Mouse (Mus musculus) embryonic fibroblast, embryonic 13.5 days (primary cell): ENCODE measurements at regions not wholly inside any gene's neighbourhood (a gene's known extent, or its start where the extent isn't known, plus 50 kb on each side); places are given as distances from the start of the nearest gene placed in this dataset.
"Not testable (repeated sequence)": the region's sequence is repeated elsewhere in the genome, so short reads cannot be mapped to it uniquely, and the experiment has no call there.

ENCODE experiments used
- H3K27ac ChIP-seq: 2 replicates; pipeline ENCODE4 v1.5.1; 2012; ENCODE audit warnings: low read length, control low read depth, inconsistent platforms; ENCODE audit not compliant: insufficient read depth
- H3K4me1 ChIP-seq: 2 replicates; pipeline ENCODE4 v1.6.1; 2011; ENCODE audit warnings: low read length; ENCODE audit not compliant: control insufficient read depth, insufficient read depth
- H3K4me3 ChIP-seq: 2 replicates; pipeline ENCODE4 v1.5.1; 2011; ENCODE audit warnings: mild to moderate bottlenecking, control low read depth, low read length; ENCODE audit not compliant: insufficient read depth
- CTCF ChIP-seq: IDR thresholded peaks from 2 replicates; pipeline ENCODE4 v1.5.1; 2011; ENCODE audit warnings: mild to moderate bottlenecking, control low read depth, low read length, moderate library complexity, borderline replicate concordance; ENCODE audit not compliant: insufficient read depth
- POLR2A ChIP-seq: IDR thresholded peaks from 2 replicates; pipeline ENCODE4 v1.6.1; 2011; ENCODE audit warnings: low read depth, mild to moderate bottlenecking, control low read depth, low read length, moderate library complexity

- Histone ChIP-seq H3K4me1 (no peaks in the 10 kb centered on the region), H3K27ac (no peak overlapping the region), H3K4me3 (no peak overlapping the region)
- TF ChIP-seq CTCF: no peak
- TF ChIP-seq POLR2A: no peak
These were observed 191.8 kb upstream of the Fmr1 start for GRCm38 (mm10) chrX:68486585-68486984.

DNA sequence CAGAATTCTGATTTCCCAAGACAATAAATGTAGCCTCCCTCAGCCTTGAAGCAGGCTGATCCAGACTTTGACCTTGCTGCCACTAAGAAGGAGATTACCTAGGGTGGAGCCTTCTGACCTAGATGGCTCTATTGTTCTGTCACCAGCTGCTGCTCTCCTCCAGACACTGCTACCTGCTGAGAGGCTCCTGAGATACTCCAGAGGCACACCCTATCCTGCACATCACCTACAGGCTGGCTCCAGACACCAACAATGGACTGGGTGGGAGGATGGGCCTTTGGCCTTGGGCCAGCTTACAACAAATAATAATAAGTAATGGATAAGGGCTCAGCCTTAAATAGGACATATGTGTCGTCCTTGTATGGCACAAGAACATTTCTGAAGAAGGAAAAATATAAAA, 186.3 kb upstream of the Fmr1 start:
- H3K4me1 ChIP-seq, H3K4me3 ChIP-seq, H3K27ac ChIP-seq: not testable (repeated sequence)

GRCm38 (mm10) chrX:68494398-68495143, 183.8 kb upstream of the Fmr1 start:
- Histone ChIP-seq H3K27ac (peak overlapping the region; percentile 92), H3K4me3 (no peak overlapping the region), H3K4me1 (no peaks in the 10 kb centered on the region; the same call in 1 of the 2 replicates)
- TF ChIP-seq CTCF (no peak), POLR2A (no peak)

- TF ChIP-seq POLR2A (no peak), CTCF (no peak)
- H3K4me3 ChIP-seq: no peak overlapping the region
- H3K4me1 ChIP-seq: no peaks in the 10 kb centered on the region; the same call in 1 of the 2 replicates
- H3K27ac ChIP-seq: peak overlapping the region; percentile 98
These were observed 183.2 kb upstream of the Fmr1 start for GRCm38 (mm10) chrX:68495144-68495493.

GRCm38 (mm10) chrX:68495751-68496150, 182.6 kb upstream of the Fmr1 start:
- Histone ChIP-seq H3K27ac (peak overlapping the region; percentile 98), H3K4me3 (0 out of 2 replicates have a peak overlapping the region, but pooled peaks have one; percentile 2), H3K4me1 (no peaks in the 10 kb centered on the region; the same call in 1 of the 2 replicates)
- TF ChIP-seq POLR2A (no peak), CTCF (no peak)

GRCm38 (mm10) chrX:68497886-68498285, 180.5 kb upstream of the Fmr1 start:
- H3K27ac ChIP-seq: no peak overlapping the region
- H3K4me1 ChIP-seq: no peaks in the 10 kb centered on the region; the same call in 1 of the 2 replicates
- no peak for TF ChIP-seq POLR2A
- no peak for TF ChIP-seq CTCF
- no peak overlapping the region for H3K4me3 ChIP-seq

DNA sequence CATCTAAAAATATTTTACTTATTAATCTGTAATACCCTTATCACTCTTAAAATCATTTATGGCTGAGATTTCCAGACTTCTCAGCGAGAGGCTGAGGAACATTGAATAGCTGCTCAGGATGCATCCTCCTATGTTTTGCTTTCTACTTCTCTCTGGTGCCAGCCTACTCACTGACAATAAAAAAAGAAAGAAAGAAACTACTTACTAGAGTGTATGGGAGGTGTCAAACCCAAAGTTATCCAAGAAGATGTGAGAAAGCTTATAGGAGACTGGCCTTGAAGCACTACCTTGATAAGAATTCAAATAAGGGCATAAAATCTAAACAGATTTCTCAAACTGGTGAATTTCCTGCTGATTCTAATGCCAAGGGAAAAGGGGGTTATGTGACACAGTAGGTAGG, 175.4 kb upstream of the Fmr1 start:
- Histone ChIP-seq H3K4me1 (no peaks in the 10 kb centered on the region), H3K4me3 (no peak overlapping the region), H3K27ac (no peak overlapping the region)
- TF ChIP-seq CTCF (no peak), POLR2A (no peak)

DNA sequence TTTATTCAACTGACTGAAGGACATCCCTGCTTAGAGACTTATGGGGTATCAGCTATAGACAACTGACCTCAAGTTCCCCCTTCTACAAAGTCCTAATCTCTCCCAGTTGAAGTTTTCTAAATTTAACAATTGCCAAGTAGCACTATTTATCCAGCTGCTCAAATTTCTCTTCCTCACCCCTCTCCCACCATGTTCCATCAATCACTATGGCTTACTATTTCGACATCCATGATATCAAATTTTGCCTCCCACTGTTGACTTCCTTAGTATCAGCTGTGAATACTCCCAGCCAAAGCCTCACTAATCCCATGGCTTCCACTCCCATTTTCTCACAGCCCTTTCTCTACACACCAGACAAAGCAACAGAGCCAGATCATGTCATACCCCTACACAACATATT, 170.7 kb upstream of the Fmr1 start:
- H3K27ac ChIP-seq: no peak overlapping the region
- TF ChIP-seq POLR2A: no peak
- TF ChIP-seq CTCF: no peak
- no peak overlapping the region for H3K4me3 ChIP-seq
- no peaks in the 10 kb centered on the region for H3K4me1 ChIP-seq

DNA sequence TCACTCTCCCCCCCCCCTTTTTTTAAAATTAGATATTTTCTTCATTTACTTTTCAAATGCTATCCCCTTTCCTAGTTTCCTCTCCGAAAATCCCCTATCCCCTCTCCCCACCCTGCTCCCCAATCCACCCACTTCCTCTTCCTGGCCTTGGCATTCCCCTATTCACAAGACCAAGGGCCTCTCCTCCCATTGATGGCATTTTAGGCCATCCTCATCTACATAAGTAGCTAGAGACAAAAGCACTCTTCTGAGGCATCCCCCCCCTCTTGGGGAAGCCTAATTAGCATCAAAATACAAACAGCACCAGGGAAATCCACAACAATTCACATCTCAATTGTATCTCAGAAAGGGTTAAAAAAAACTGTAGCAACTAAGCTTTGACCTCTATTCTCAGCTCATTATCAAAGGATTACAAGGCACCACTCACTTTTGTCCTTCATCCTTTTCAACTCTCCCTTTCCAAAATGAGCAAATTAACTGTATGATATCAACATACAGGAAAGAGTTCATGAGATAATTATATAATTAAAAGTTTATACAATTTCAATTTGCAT, 166.1 kb upstream of the Fmr1 start:
- no peak overlapping the region for H3K27ac ChIP-seq
- TF ChIP-seq CTCF (no peak), POLR2A (no peak)
- no peaks in the 10 kb centered on the region for H3K4me1 ChIP-seq
- no peak overlapping the region for H3K4me3 ChIP-seq

DNA sequence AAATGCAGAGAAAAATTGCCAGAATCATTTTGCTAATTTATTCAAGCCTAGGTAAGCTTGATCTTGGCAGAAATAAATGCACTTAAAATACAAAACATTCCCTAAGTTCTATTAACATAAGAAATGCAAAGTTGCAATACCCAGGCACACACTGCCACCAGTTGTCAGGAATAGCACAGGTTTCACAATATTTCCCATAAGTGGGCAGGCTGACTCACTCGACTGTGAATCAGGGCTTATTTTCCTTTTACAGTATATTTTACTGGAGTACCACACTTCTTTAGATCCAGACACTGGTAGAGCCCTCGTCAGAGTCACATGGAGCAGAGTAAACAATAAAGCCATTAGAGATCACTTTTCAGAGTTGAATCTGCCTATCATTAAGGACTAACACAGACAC, 131.8 kb upstream of the Fmr1 start:
- H3K4me1 ChIP-seq: no peaks in the 10 kb centered on the region
- H3K4me3 ChIP-seq: no peak overlapping the region
- TF ChIP-seq POLR2A: no peak
- TF ChIP-seq CTCF: no peak
- H3K27ac ChIP-seq: no peak overlapping the region

- Histone ChIP-seq H3K27ac (no peak overlapping the region), H3K4me1 (no peaks in the 10 kb centered on the region), H3K4me3 (no peak overlapping the region)
- TF ChIP-seq CTCF (no peak), POLR2A (no peak)
These were observed 124.3 kb upstream of the Fmr1 start for GRCm38 (mm10) chrX:68554031-68554430.

- H3K27ac ChIP-seq: no peak overlapping the region
- H3K4me1 ChIP-seq: no peaks in the 10 kb centered on the region
- no peak overlapping the region for H3K4me3 ChIP-seq
- TF ChIP-seq POLR2A: no peak
- TF ChIP-seq CTCF: no peak
These were observed 120.6 kb upstream of the Fmr1 start for GRCm38 (mm10) chrX:68557717-68558116.
